Mouse (Mus musculus): ENCODE results near the gene Hs3st2. TPM values are rescaled to one million over a fixed set of nuclear protein-coding genes. Genes with fewer than 3 reads are reported as not detected.

Hs3st2 gene
- total and polyA plus RNA-seq, 3 experiments: not detected

- no peak for TF ChIP-seq POLR2A (IDR thresholded peaks at IDR 0.05; ENCODE audit: control insufficient read depth in 1 of 2, insufficient read depth in 1 of 2, low read depth in 1 of 2, low read length in 2 of 2, poor library complexity in 1 of 2)
- TF ChIP-seq CTCF (IDR thresholded peaks at IDR 0.05 in 2 of 3, conservative IDR thresholded peaks at IDR 0.05 in 1 of 3; ENCODE audit: control insufficient read depth in 1 of 3, insufficient read depth in 1 of 3, low read depth in 2 of 3, low read length in 3 of 3, poor library complexity in 1 of 3, severe bottlenecking in 1 of 3): no peak
- TF ChIP-seq CHD1 (IDR thresholded peaks at IDR 0.05; ENCODE audit: low read depth, low read length): no peak
- no peak for TF ChIP-seq POLR2AphosphoS2 (IDR thresholded peaks at IDR 0.05; ENCODE audit: low read length)
- TF ChIP-seq MXI1 (IDR thresholded peaks at IDR 0.05; ENCODE audit: low read depth, low read length): no peak
- TF ChIP-seq CHD2 (IDR thresholded peaks at IDR 0.05; ENCODE audit: low read length): no peak
- no peak for TF ChIP-seq ETS1 (IDR thresholded peaks at IDR 0.05; ENCODE audit: low read depth, low read length)
- TF ChIP-seq RCOR1 (IDR thresholded peaks at IDR 0.05; ENCODE audit: low read depth, low read length): no peak
- no peak for TF ChIP-seq TBP (IDR thresholded peaks at IDR 0.05; ENCODE audit: low read depth, low read length)
- Histone ChIP-seq H3K4me1 (ENCODE audit: control insufficient read depth in 1 of 2, insufficient read depth in 2 of 2, low read length in 2 of 2) (no peaks in the 10 kb centered on the region), H3K4me3 (ENCODE audit: control insufficient read depth in 1 of 2, insufficient read depth in 1 of 2, low read depth in 2 of 2, low read length in 2 of 2) (no peak overlapping the region), H3K9ac (ENCODE audit: control insufficient read depth, low read depth, low read length, poor library complexity, severe bottlenecking) (no peak overlapping the region), H3K79me2 (ENCODE audit: control insufficient read depth, insufficient read depth, low read length, poor library complexity) (no peaks in the 10 kb centered on the region), H3K36me3 (ENCODE audit: control insufficient read depth in 1 of 2, insufficient read depth in 2 of 2, low read length in 2 of 2) (no peaks in the 10 kb centered on the region), H3K27me3 (ENCODE audit: control insufficient read depth in 1 of 2, insufficient read depth in 2 of 2, low read length in 2 of 2) (no peaks in the 10 kb centered on the region), H3K27ac (ENCODE audit: control insufficient read depth, low read depth, low read length) (no peak overlapping the region), H3K9me3 (replicated peaks; ENCODE audit: insufficient read depth, low read length) (no peaks in the 10 kb centered on the region)
- DNase-seq (ENCODE audit: low read depth, low spot score): no peak
Observed at GRCm38 (mm10) chr7:121411507-121411898, 19.8 kb downstream of the Hs3st2 start.

DNA sequence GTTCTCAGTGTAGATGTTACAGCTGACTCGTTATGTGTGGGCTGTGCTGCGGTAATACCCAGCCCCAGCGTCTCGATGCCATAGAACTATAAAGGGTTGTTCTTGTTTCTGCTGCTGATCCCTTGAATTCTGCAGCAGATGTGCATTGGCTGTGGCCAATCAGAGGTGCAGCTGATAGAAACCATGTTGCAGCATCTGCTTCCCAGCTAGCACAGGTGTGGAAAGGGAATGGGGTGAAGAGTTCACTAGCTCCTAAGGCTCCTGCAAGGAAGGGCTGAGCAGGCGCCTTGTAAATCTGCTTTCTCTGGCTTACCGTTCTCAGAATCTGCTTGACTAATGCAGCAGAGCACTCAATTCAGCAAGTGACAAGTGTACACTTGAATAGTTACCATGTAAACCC lies 45.2 kb downstream of the Hs3st2 start:
- H3K79me2 ChIP-seq (ENCODE audit: control insufficient read depth, insufficient read depth, low read length, poor library complexity): no peaks in the 10 kb centered on the region
- no peak overlapping the region for H3K27ac ChIP-seq (ENCODE audit: control insufficient read depth, low read depth, low read length)
- H3K9me3 ChIP-seq (replicated peaks; ENCODE audit: insufficient read depth, low read length): no peaks in the 10 kb centered on the region
- H3K27me3 ChIP-seq (ENCODE audit: control insufficient read depth in 1 of 2, insufficient read depth in 2 of 2, low read length in 2 of 2): no peaks in the 10 kb centered on the region
- H3K36me3 ChIP-seq (ENCODE audit: control insufficient read depth in 1 of 2, insufficient read depth in 2 of 2, low read length in 2 of 2): no peaks in the 10 kb centered on the region
- no peak overlapping the region for H3K4me3 ChIP-seq (ENCODE audit: control insufficient read depth in 1 of 2, insufficient read depth in 1 of 2, low read depth in 2 of 2, low read length in 2 of 2)
- no peak for DNase-seq (ENCODE audit: low read depth, low spot score)
- no peaks in the 10 kb centered on the region for H3K4me1 ChIP-seq (ENCODE audit: control insufficient read depth in 1 of 2, insufficient read depth in 2 of 2, low read length in 2 of 2)
- H3K9ac ChIP-seq (ENCODE audit: control insufficient read depth, low read depth, low read length, poor library complexity, severe bottlenecking): no peak overlapping the region
- TF ChIP-seq CTCF (IDR thresholded peaks at IDR 0.05 in 2 of 3, conservative IDR thresholded peaks at IDR 0.05 in 1 of 3; ENCODE audit: control insufficient read depth in 1 of 3, insufficient read depth in 1 of 3, low read depth in 2 of 3, low read length in 3 of 3, poor library complexity in 1 of 3, severe bottlenecking in 1 of 3) (no peak), USF2 (IDR thresholded peaks at IDR 0.05; ENCODE audit: borderline replicate concordance in 1 of 2, insufficient read depth in 1 of 2, low read depth in 1 of 2, low read length in 2 of 2) (no peak), ZMIZ1 (IDR thresholded peaks at IDR 0.05; ENCODE audit: low read depth, low read length) (no peak), UBTF (IDR thresholded peaks at IDR 0.05; ENCODE audit: borderline replicate concordance, insufficient read depth, low read depth, low read length) (no peak), HCFC1 (IDR thresholded peaks at IDR 0.05; ENCODE audit: low read depth, low read length) (no peak), MAFK (IDR thresholded peaks at IDR 0.05; ENCODE audit: borderline replicate concordance, low read depth, low read length) (no peak), ZNF384 (IDR thresholded peaks at IDR 0.05; ENCODE audit: low read depth, low read length) (no peak), BHLHE40 (IDR thresholded peaks at IDR 0.05; ENCODE audit: borderline replicate concordance, low read depth, low read length) (no peak), KAT2A (conservative IDR thresholded peaks at IDR 0.05; ENCODE audit: low read depth, low read length) (no peak), MEF2A (IDR thresholded peaks at IDR 0.05; ENCODE audit: extremely low read depth, insufficient replicate concordance, low read depth, low read length, poor library complexity, severe bottlenecking) (no peak), ZKSCAN1 (IDR thresholded peaks at IDR 0.05; ENCODE audit: low read depth, low read length) (no peak), MAZ (IDR thresholded peaks at IDR 0.05; ENCODE audit: low read depth, low read length) (no peak)
